Mouse (Mus musculus): ENCODE results near the gene Kif2c.
A peak's percentile ranks its signal among the peaks of the same experiment; 100 is the strongest.

GRCm38 (mm10) chr4:117113237-117113636 lies 69.2 kb downstream of the Kif2c start:
- TF ChIP-seq CTCF (IDR thresholded peaks at IDR 0.05; ENCODE audit: low read depth) (peak; percentile 36; the same call in 1 of the 2 replicates), EP300 (IDR thresholded peaks at IDR 0.05; ENCODE audit: low read depth) (no peak)
